Mouse (Mus musculus) myocyte (in vitro differentiated cells): Measurements from ENCODE around the gene Kif3a.

Experiments used
- E2F4 ChIP-seq: IDR thresholded peaks from one replicate; pipeline ENCODE4 v1.6.1; 2011; ENCODE audit warnings: mild to moderate bottlenecking, control low read depth, moderate library complexity; ENCODE audit not compliant: insufficient read depth
- MAX ChIP-seq: IDR thresholded peaks from one replicate; pipeline ENCODE4 v1.6.1; 2011; ENCODE audit warnings: low read depth, mild to moderate bottlenecking, control low read depth
- MYOG ChIP-seq, 3 experiments: IDR thresholded peaks; one replicate each; pipeline ENCODE4 v1.6.1; 2011; ENCODE audit warnings: control low read depth in 2 of 3, low read depth in 2 of 3, mild to moderate bottlenecking in 2 of 3; ENCODE audit not compliant: insufficient read length in 2 of 3, control insufficient read depth in 1 of 3, insufficient read depth in 1 of 3
- POLR2A ChIP-seq: IDR thresholded peaks from one replicate; pipeline ENCODE4 v1.6.1; 2011; ENCODE audit warnings: low read depth, mild to moderate bottlenecking, control low read depth, moderate library complexity; ENCODE audit not compliant: insufficient read length
- POLR2AphosphoS2 ChIP-seq: IDR thresholded peaks from one replicate; pipeline ENCODE4 v1.6.1; 2011; ENCODE audit warnings: low read depth, control low read depth; ENCODE audit not compliant: insufficient read length
- REST ChIP-seq: IDR thresholded peaks from one replicate; pipeline ENCODE4 v1.6.1; 2011; ENCODE audit warnings: mild to moderate bottlenecking, control low read depth, moderate library complexity; ENCODE audit not compliant: insufficient read depth, insufficient read length
- TCF3 ChIP-seq: IDR thresholded peaks from one replicate; pipeline ENCODE4 v1.6.1; 2011; ENCODE audit warnings: low read depth, control low read depth; ENCODE audit not compliant: insufficient read length
- USF1 ChIP-seq: IDR thresholded peaks from one replicate; pipeline ENCODE4 v1.6.1; 2011; ENCODE audit warnings: low read depth, mild to moderate bottlenecking, control low read depth, moderate library complexity

- TF ChIP-seq MAX (no peak), POLR2A (no peak), TCF3 (no peak), USF1 (no peak), E2F4 (no peak), REST (no peak), MYOG (IDR thresholded peaks at IDR 0.05; ENCODE audit: control insufficient read depth in 1 of 3, insufficient read depth in 1 of 3, insufficient read length in 2 of 3, low read depth in 2 of 3) (no peak), POLR2AphosphoS2 (no peak)
Observed at GRCm38 (mm10) chr11:53624124-53624523, 56.9 kb downstream of the Kif3a start.
